Mouse (Mus musculus) MEL (cell line): ENCODE results near the gene Cdc5l. TPM values are rescaled to one million over a fixed set of nuclear protein-coding genes. Genes with fewer than 3 reads are reported as not detected.

Experiments
- DNase-seq: peaks from one replicate; pipeline ENCODE4 v3.0.0; 2011; ENCODE audit warnings: low read depth, low spot score
- H3K27ac ChIP-seq: 2 replicates; pipeline ENCODE4 v1.5.1; 2012; ENCODE audit warnings: low read depth, mild to moderate bottlenecking, control low read depth, low read length, moderate library complexity; ENCODE audit not compliant: control insufficient read depth
- H3K27me3 ChIP-seq, 2 experiments: fragments of 150-350 bp in 1 of 2; sonication (generic) in 1 of 2; 2 replicates each; pipeline ENCODE4 v1.6.1; 2012; ENCODE audit warnings: low read length in 2 of 2, mild to moderate bottlenecking in 2 of 2, improper control_type of control experiment in 1 of 2, moderate library complexity in 1 of 2; ENCODE audit not compliant: insufficient read depth in 2 of 2, control insufficient read depth in 1 of 2
- H3K36me3 ChIP-seq, 2 experiments: 2 replicates each; pipeline ENCODE4 v1.6.1; 2012 to 2014; ENCODE audit warnings: low read length in 2 of 2, improper control_type of control experiment in 1 of 2, inconsistent platforms in 1 of 2, mild to moderate bottlenecking in 1 of 2; ENCODE audit not compliant: insufficient read depth in 2 of 2, control insufficient read depth in 1 of 2
- H3K4me1 ChIP-seq, 2 experiments: fragments of 150-350 bp in 1 of 2; sonication (generic) in 1 of 2; 2 replicates each; pipeline ENCODE4 v1.6.1; 2012; ENCODE audit warnings: low read length in 2 of 2, improper control_type of control experiment in 1 of 2, mild to moderate bottlenecking in 1 of 2; ENCODE audit not compliant: insufficient read depth in 2 of 2, control insufficient read depth in 1 of 2
- H3K4me3 ChIP-seq, 2 experiments: fragments of 150-350 bp in 1 of 2; sonication (generic) in 1 of 2; 2 replicates each; pipeline ENCODE4 v1.5.1; 2012; ENCODE audit warnings: low read depth in 2 of 2, low read length in 2 of 2, mild to moderate bottlenecking in 2 of 2, moderate library complexity in 2 of 2, control low read depth in 1 of 2, improper control_type of control experiment in 1 of 2; ENCODE audit not compliant: control insufficient read depth in 1 of 2, insufficient read depth in 1 of 2
- H3K79me2 ChIP-seq: 2 replicates; pipeline ENCODE4 v1.6.1; 2012; ENCODE audit warnings: mild to moderate bottlenecking, low read length, moderate library complexity; ENCODE audit not compliant: control insufficient read depth, poor library complexity, insufficient read depth
- H3K9ac ChIP-seq: 2 replicates; pipeline ENCODE4 v1.6.1; 2012; ENCODE audit warnings: low read depth, mild to moderate bottlenecking, control low read depth, low read length, moderate library complexity; ENCODE audit not compliant: control insufficient read depth, poor library complexity, severe bottlenecking
- H3K9me3 ChIP-seq: fragments of 150-350 bp; sonication (generic); replicated peaks from 2 replicates; pipeline ENCODE4 v1.6.1; 2012; ENCODE audit warnings: mild to moderate bottlenecking, low read length, improper control_type of control experiment, moderate library complexity; ENCODE audit not compliant: insufficient read depth
- CHD1 ChIP-seq: IDR thresholded peaks from 2 replicates; pipeline ENCODE4 v1.6.1; 2012; ENCODE audit warnings: low read depth, mild to moderate bottlenecking, inconsistent platforms, low read length, improper control_type of control experiment
- CHD2 ChIP-seq: IDR thresholded peaks from 2 replicates; pipeline ENCODE4 v1.6.1; 2011; ENCODE audit warnings: low read length, improper control_type of control experiment
- CTCF ChIP-seq, 3 experiments: IDR thresholded peaks in 2 of 3; conservative IDR thresholded peaks in 1 of 3; 2 replicates each; pipeline ENCODE4 v1.5.1; 2011 to 2012; ENCODE audit warnings: low read length in 3 of 3, low read depth in 2 of 3, mild to moderate bottlenecking in 2 of 3, improper control_type of control experiment in 1 of 3, inconsistent platforms in 1 of 3, mixed read lengths in 1 of 3, moderate library complexity in 1 of 3; ENCODE audit not compliant: control insufficient read depth in 1 of 3, insufficient read depth in 1 of 3, poor library complexity in 1 of 3, severe bottlenecking in 1 of 3
- E2F4 ChIP-seq: IDR thresholded peaks from 2 replicates; pipeline ENCODE4 v1.6.1; 2011; ENCODE audit warnings: low read depth, low read length, improper control_type of control experiment, borderline replicate concordance
- ELF1 ChIP-seq: IDR thresholded peaks from 2 replicates; pipeline ENCODE4 v1.6.1; 2014; ENCODE audit warnings: low read depth, mild to moderate bottlenecking, inconsistent platforms, low read length, improper control_type of control experiment, moderate library complexity
- EP300 ChIP-seq, 2 experiments: IDR thresholded peaks; 2 replicates each; pipeline ENCODE4 v1.6.1; 2011; ENCODE audit warnings: improper control_type of control experiment in 2 of 2, low read length in 2 of 2, low read depth in 1 of 2, mild to moderate bottlenecking in 1 of 2
- GABPA ChIP-seq: IDR thresholded peaks from 2 replicates; pipeline ENCODE4 v1.6.1; 2012; ENCODE audit warnings: low read depth, mild to moderate bottlenecking, inconsistent platforms, low read length, improper control_type of control experiment, moderate library complexity
- HCFC1 ChIP-seq: IDR thresholded peaks from 2 replicates; pipeline ENCODE4 v1.6.1; 2012; ENCODE audit warnings: low read depth, mild to moderate bottlenecking, inconsistent platforms, low read length, improper control_type of control experiment, moderate library complexity
- KAT2A ChIP-seq: conservative IDR thresholded peaks from 2 replicates; pipeline ENCODE4 v1.6.1; 2012; ENCODE audit warnings: low read depth, low read length, improper control_type of control experiment, inconsistent platforms
- MAZ ChIP-seq: IDR thresholded peaks from 2 replicates; pipeline ENCODE4 v1.6.1; 2012; ENCODE audit warnings: low read depth, mild to moderate bottlenecking, inconsistent platforms, low read length, improper control_type of control experiment
- MEF2A ChIP-seq: IDR thresholded peaks from 2 replicates; pipeline ENCODE4 v1.6.1; 2014; ENCODE audit warnings: low read depth, mild to moderate bottlenecking, inconsistent platforms, low read length, improper control_type of control experiment; ENCODE audit not compliant: poor library complexity, insufficient replicate concordance, severe bottlenecking; ENCODE audit errors: extremely low read depth
- MXI1 ChIP-seq: IDR thresholded peaks from 2 replicates; pipeline ENCODE4 v1.6.1; 2011; ENCODE audit warnings: mild to moderate bottlenecking, low read depth, low read length, improper control_type of control experiment
- MYB ChIP-seq: IDR thresholded peaks from 2 replicates; pipeline ENCODE4 v1.6.1; 2011; ENCODE audit warnings: mild to moderate bottlenecking, low read depth, low read length, improper control_type of control experiment
- MYC ChIP-seq: IDR thresholded peaks from 2 replicates; pipeline ENCODE4 v1.6.1; 2011; ENCODE audit warnings: low read depth, mild to moderate bottlenecking, low read length, improper control_type of control experiment, moderate library complexity
- POLR2AphosphoS2 ChIP-seq: IDR thresholded peaks from 2 replicates; pipeline ENCODE4 v1.6.1; 2011; ENCODE audit warnings: low read length, improper control_type of control experiment
- RAD21 ChIP-seq: IDR thresholded peaks from 2 replicates; pipeline ENCODE4 v1.6.1; 2011; ENCODE audit warnings: mild to moderate bottlenecking, low read depth, low read length, improper control_type of control experiment
- SMC3 ChIP-seq: IDR thresholded peaks from 2 replicates; pipeline ENCODE4 v1.6.1; 2011; ENCODE audit warnings: low read depth, low read length, improper control_type of control experiment
- TAL1 ChIP-seq: IDR thresholded peaks from 2 replicates; pipeline ENCODE4 v1.6.1; 2012; ENCODE audit warnings: mild to moderate bottlenecking, inconsistent platforms, low read length, moderate library complexity, mixed read lengths
- UBTF ChIP-seq: IDR thresholded peaks from 2 replicates; pipeline ENCODE4 v1.6.1; 2012; ENCODE audit warnings: low read depth, mild to moderate bottlenecking, inconsistent platforms, low read length, improper control_type of control experiment, moderate library complexity, borderline replicate concordance; ENCODE audit not compliant: insufficient read depth
- USF2 ChIP-seq, 2 experiments: IDR thresholded peaks; 2 replicates each; pipeline ENCODE4 v1.6.1; 2011 to 2012; ENCODE audit warnings: improper control_type of control experiment in 2 of 2, low read length in 2 of 2, borderline replicate concordance in 1 of 2, inconsistent platforms in 1 of 2, low read depth in 1 of 2, mild to moderate bottlenecking in 1 of 2; ENCODE audit not compliant: insufficient read depth in 1 of 2
- ZMIZ1 ChIP-seq: IDR thresholded peaks from 2 replicates; pipeline ENCODE4 v1.6.1; 2012; ENCODE audit warnings: low read depth, mild to moderate bottlenecking, inconsistent platforms, low read length, improper control_type of control experiment, moderate library complexity
- ZNF384 ChIP-seq: IDR thresholded peaks from 2 replicates; pipeline ENCODE4 v1.6.1; 2012; ENCODE audit warnings: low read depth, mild to moderate bottlenecking, inconsistent platforms, low read length, improper control_type of control experiment
- polyA plus RNA-seq, 2 experiments: library from polyadenylated mRNA; stranded (reverse) in 1 of 2; unstranded in 1 of 2; fragments of >175 nt in 1 of 2; fragments of >200 nt in 1 of 2; gene quantifications; 2 replicates each; pipeline versions ENCODE4 v1.2.1 to v1.2.4; 2012; ENCODE audit warnings: low replicate concordance in 2 of 2, low read depth in 1 of 2; ENCODE audit not compliant: insufficient read length in 2 of 2, insufficient read depth in 1 of 2, missing spikeins in 1 of 2
- total RNA-seq: library from RNA; depleted of rRNA; stranded (reverse); fragments of 300-350 nt; gene quantifications from 2 replicates; pipeline ENCODE4 v1.2.3, GENCODE M21; 2012

Cdc5l gene
- total and polyA plus RNA-seq, 3 experiments = 69.9 to 89.0 TPM; not detected in 1

- no peaks in the 10 kb centered on the region for H3K4me1 ChIP-seq
- peaks cover 0 to 39% of the 10 kb centered on the region in 2 experiments; a peak in 2 of 4 replicates for H3K36me3 ChIP-seq
- no peak for DNase-seq
- TF ChIP-seq CTCF (IDR thresholded peaks at IDR 0.05 in 2 of 3, conservative IDR thresholded peaks at IDR 0.05 in 1 of 3; ENCODE audit: control insufficient read depth in 1 of 3, insufficient read depth in 1 of 3, low read depth in 2 of 3, low read length in 3 of 3, poor library complexity in 1 of 3, severe bottlenecking in 1 of 3) (no peak), POLR2AphosphoS2 (no peak), SMC3 (no peak), MEF2A (no peak), ZMIZ1 (no peak), HCFC1 (no peak), CHD2 (no peak), EP300 (IDR thresholded peaks at IDR 0.05; ENCODE audit: low read depth in 1 of 2, low read length in 2 of 2) (no peak), MYB (no peak), MXI1 (no peak), ELF1 (no peak)
- peaks cover 5% of the 10 kb centered on the region; the same call in 1 of the 2 replicates for H3K79me2 ChIP-seq
- H3K27me3 ChIP-seq = no peaks in the 10 kb centered on the region
- H3K27ac ChIP-seq = no peak overlapping the region
- H3K9me3 ChIP-seq = no peaks in the 10 kb centered on the region
- no peak overlapping the region for H3K9ac ChIP-seq
- no peak overlapping the region for H3K4me3 ChIP-seq
Measured at GRCm38 (mm10) chr17:45402601-45403000, 30.9 kb downstream of the Cdc5l start.

GRCm38 (mm10) chr17:45402126-45402525 is 31.4 kb downstream of the Cdc5l start:
- DNase-seq = no peak
- H3K36me3 ChIP-seq = peaks cover 0 to 41% of the 10 kb centered on the region in 2 experiments; a peak in 2 of 4 replicates
- H3K4me3 ChIP-seq = no peak overlapping the region

More at GRCm38 (mm10) chr17:45402126-45402525, 31.4 kb downstream of the Cdc5l start:
- H3K27me3 ChIP-seq = no peaks in the 10 kb centered on the region
- H3K79me2 ChIP-seq = peaks cover 8% of the 10 kb centered on the region
- no peak overlapping the region for H3K27ac ChIP-seq
- TF ChIP-seq ZNF384 (no peak), CTCF (IDR thresholded peaks at IDR 0.05 in 2 of 3, conservative IDR thresholded peaks at IDR 0.05 in 1 of 3; ENCODE audit: control insufficient read depth in 1 of 3, insufficient read depth in 1 of 3, low read depth in 2 of 3, low read length in 3 of 3, poor library complexity in 1 of 3, severe bottlenecking in 1 of 3) (no peak), MEF2A (no peak), MXI1 (no peak), ZMIZ1 (no peak), KAT2A (no peak), CHD1 (no peak), MYB (no peak), USF2 (IDR thresholded peaks at IDR 0.05; ENCODE audit: borderline replicate concordance in 1 of 2, insufficient read depth in 1 of 2, low read depth in 1 of 2, low read length in 2 of 2) (no peak), E2F4 (no peak), ELF1 (no peak), TAL1 (no peak), MYC (no peak), UBTF (no peak), GABPA (no peak), MAZ (no peak), RAD21 (no peak)
- H3K9ac ChIP-seq = no peak overlapping the region
- H3K4me1 ChIP-seq = no peaks in the 10 kb centered on the region
- H3K9me3 ChIP-seq = no peaks in the 10 kb centered on the region
